Mouse (Mus musculus) MEL (cell line): ENCODE results near the gene Cd302. TPM values are rescaled to one million over a fixed set of nuclear protein-coding genes. Genes with fewer than 3 reads are reported as not detected.
A peak's percentile ranks its signal among the peaks of the same experiment; 100 is the strongest.

ENCODE experiments used
- DNase-seq: peaks from one replicate; pipeline ENCODE4 v3.0.0; 2011; ENCODE audit warnings: low read depth, low spot score
- H3K27ac ChIP-seq: 2 replicates; pipeline ENCODE4 v1.5.1; 2012; ENCODE audit warnings: low read depth, mild to moderate bottlenecking, control low read depth, low read length, moderate library complexity; ENCODE audit not compliant: control insufficient read depth
- H3K27me3 ChIP-seq, 2 experiments: fragments of 150-350 bp in 1 of 2; sonication (generic) in 1 of 2; 2 replicates each; pipeline ENCODE4 v1.6.1; 2012; ENCODE audit warnings: low read length in 2 of 2, mild to moderate bottlenecking in 2 of 2, improper control_type of control experiment in 1 of 2, moderate library complexity in 1 of 2; ENCODE audit not compliant: insufficient read depth in 2 of 2, control insufficient read depth in 1 of 2
- H3K36me3 ChIP-seq, 2 experiments: 2 replicates each; pipeline ENCODE4 v1.6.1; 2012 to 2014; ENCODE audit warnings: low read length in 2 of 2, improper control_type of control experiment in 1 of 2, inconsistent platforms in 1 of 2, mild to moderate bottlenecking in 1 of 2; ENCODE audit not compliant: insufficient read depth in 2 of 2, control insufficient read depth in 1 of 2
- H3K4me1 ChIP-seq, 2 experiments: fragments of 150-350 bp in 1 of 2; sonication (generic) in 1 of 2; 2 replicates each; pipeline ENCODE4 v1.6.1; 2012; ENCODE audit warnings: low read length in 2 of 2, improper control_type of control experiment in 1 of 2, mild to moderate bottlenecking in 1 of 2; ENCODE audit not compliant: insufficient read depth in 2 of 2, control insufficient read depth in 1 of 2
- H3K4me3 ChIP-seq, 2 experiments: fragments of 150-350 bp in 1 of 2; sonication (generic) in 1 of 2; 2 replicates each; pipeline ENCODE4 v1.5.1; 2012; ENCODE audit warnings: low read depth in 2 of 2, low read length in 2 of 2, mild to moderate bottlenecking in 2 of 2, moderate library complexity in 2 of 2, control low read depth in 1 of 2, improper control_type of control experiment in 1 of 2; ENCODE audit not compliant: control insufficient read depth in 1 of 2, insufficient read depth in 1 of 2
- H3K79me2 ChIP-seq: 2 replicates; pipeline ENCODE4 v1.6.1; 2012; ENCODE audit warnings: mild to moderate bottlenecking, low read length, moderate library complexity; ENCODE audit not compliant: control insufficient read depth, poor library complexity, insufficient read depth
- H3K9ac ChIP-seq: 2 replicates; pipeline ENCODE4 v1.6.1; 2012; ENCODE audit warnings: low read depth, mild to moderate bottlenecking, control low read depth, low read length, moderate library complexity; ENCODE audit not compliant: control insufficient read depth, poor library complexity, severe bottlenecking
- H3K9me3 ChIP-seq: fragments of 150-350 bp; sonication (generic); replicated peaks from 2 replicates; pipeline ENCODE4 v1.6.1; 2012; ENCODE audit warnings: mild to moderate bottlenecking, low read length, improper control_type of control experiment, moderate library complexity; ENCODE audit not compliant: insufficient read depth
- CHD1 ChIP-seq: IDR thresholded peaks from 2 replicates; pipeline ENCODE4 v1.6.1; 2012; ENCODE audit warnings: low read depth, mild to moderate bottlenecking, inconsistent platforms, low read length, improper control_type of control experiment
- CHD2 ChIP-seq: IDR thresholded peaks from 2 replicates; pipeline ENCODE4 v1.6.1; 2011; ENCODE audit warnings: low read length, improper control_type of control experiment
- E2F4 ChIP-seq: IDR thresholded peaks from 2 replicates; pipeline ENCODE4 v1.6.1; 2011; ENCODE audit warnings: low read depth, low read length, improper control_type of control experiment, borderline replicate concordance
- ELF1 ChIP-seq: IDR thresholded peaks from 2 replicates; pipeline ENCODE4 v1.6.1; 2014; ENCODE audit warnings: low read depth, mild to moderate bottlenecking, inconsistent platforms, low read length, improper control_type of control experiment, moderate library complexity
- EP300 ChIP-seq, 2 experiments: IDR thresholded peaks; 2 replicates each; pipeline ENCODE4 v1.6.1; 2011; ENCODE audit warnings: improper control_type of control experiment in 2 of 2, low read length in 2 of 2, low read depth in 1 of 2, mild to moderate bottlenecking in 1 of 2
- ETS1 ChIP-seq: IDR thresholded peaks from 2 replicates; pipeline ENCODE4 v1.6.1; 2012; ENCODE audit warnings: low read depth, mild to moderate bottlenecking, inconsistent platforms, low read length, improper control_type of control experiment, moderate library complexity
- GATA1 ChIP-seq: IDR thresholded peaks from 2 replicates; pipeline ENCODE4 v1.6.1; 2011; ENCODE audit warnings: low read depth, low read length, improper control_type of control experiment
- HCFC1 ChIP-seq: IDR thresholded peaks from 2 replicates; pipeline ENCODE4 v1.6.1; 2012; ENCODE audit warnings: low read depth, mild to moderate bottlenecking, inconsistent platforms, low read length, improper control_type of control experiment, moderate library complexity
- JUND ChIP-seq: IDR thresholded peaks from 2 replicates; pipeline ENCODE4 v1.6.1; 2011; ENCODE audit warnings: low read depth, mild to moderate bottlenecking, improper control_type of control experiment, low read length
- KAT2A ChIP-seq: conservative IDR thresholded peaks from 2 replicates; pipeline ENCODE4 v1.6.1; 2012; ENCODE audit warnings: low read depth, low read length, improper control_type of control experiment, inconsistent platforms
- MAFK ChIP-seq: IDR thresholded peaks from 2 replicates; pipeline ENCODE4 v1.6.1; 2011; ENCODE audit warnings: low read depth, mild to moderate bottlenecking, low read length, improper control_type of control experiment, borderline replicate concordance
- MEF2A ChIP-seq: IDR thresholded peaks from 2 replicates; pipeline ENCODE4 v1.6.1; 2014; ENCODE audit warnings: low read depth, mild to moderate bottlenecking, inconsistent platforms, low read length, improper control_type of control experiment; ENCODE audit not compliant: poor library complexity, insufficient replicate concordance, severe bottlenecking; ENCODE audit errors: extremely low read depth
- MXI1 ChIP-seq: IDR thresholded peaks from 2 replicates; pipeline ENCODE4 v1.6.1; 2011; ENCODE audit warnings: mild to moderate bottlenecking, low read depth, low read length, improper control_type of control experiment
- MYC ChIP-seq: IDR thresholded peaks from 2 replicates; pipeline ENCODE4 v1.6.1; 2011; ENCODE audit warnings: low read depth, mild to moderate bottlenecking, low read length, improper control_type of control experiment, moderate library complexity
- NELFE ChIP-seq: IDR thresholded peaks from 2 replicates; pipeline ENCODE4 v1.6.1; 2011; ENCODE audit warnings: low read depth, low read length, improper control_type of control experiment
- NRF1 ChIP-seq: IDR thresholded peaks from 2 replicates; pipeline ENCODE4 v1.6.1; 2014; ENCODE audit warnings: low read depth, mild to moderate bottlenecking, inconsistent platforms, low read length, improper control_type of control experiment, moderate library complexity; ENCODE audit not compliant: poor library complexity, insufficient read depth, severe bottlenecking
- POLR2AphosphoS2 ChIP-seq: IDR thresholded peaks from 2 replicates; pipeline ENCODE4 v1.6.1; 2011; ENCODE audit warnings: low read length, improper control_type of control experiment
- POLR2AphosphoS5 ChIP-seq: IDR thresholded peaks from 2 replicates; pipeline ENCODE4 v1.6.1; 2012; ENCODE audit warnings: low read depth, borderline replicate concordance, mild to moderate bottlenecking, inconsistent platforms, low read length, moderate library complexity, mixed read lengths
- RAD21 ChIP-seq: IDR thresholded peaks from 2 replicates; pipeline ENCODE4 v1.6.1; 2011; ENCODE audit warnings: mild to moderate bottlenecking, low read depth, low read length, improper control_type of control experiment
- RCOR1 ChIP-seq: IDR thresholded peaks from 2 replicates; pipeline ENCODE4 v1.6.1; 2012; ENCODE audit warnings: low read depth, mild to moderate bottlenecking, inconsistent platforms, low read length, improper control_type of control experiment
- SIN3A ChIP-seq: IDR thresholded peaks from 2 replicates; pipeline ENCODE4 v1.6.1; 2012; ENCODE audit warnings: low read length, improper control_type of control experiment, inconsistent platforms
- SMC3 ChIP-seq: IDR thresholded peaks from 2 replicates; pipeline ENCODE4 v1.6.1; 2011; ENCODE audit warnings: low read depth, low read length, improper control_type of control experiment
- TAL1 ChIP-seq: IDR thresholded peaks from 2 replicates; pipeline ENCODE4 v1.6.1; 2012; ENCODE audit warnings: mild to moderate bottlenecking, inconsistent platforms, low read length, moderate library complexity, mixed read lengths
- TBP ChIP-seq: IDR thresholded peaks from 2 replicates; pipeline ENCODE4 v1.8.0; 2011; ENCODE audit warnings: low read depth, low read length, improper control_type of control experiment
- TCF12 ChIP-seq: IDR thresholded peaks from 2 replicates; pipeline ENCODE4 v1.6.1; 2014; ENCODE audit warnings: low read depth, mild to moderate bottlenecking, inconsistent platforms, low read length, improper control_type of control experiment, moderate library complexity
- USF1 ChIP-seq: IDR thresholded peaks from 2 replicates; pipeline ENCODE4 v1.6.1; 2014; ENCODE audit warnings: low read depth, mild to moderate bottlenecking, inconsistent platforms, low read length, improper control_type of control experiment, moderate library complexity
- ZNF384 ChIP-seq: IDR thresholded peaks from 2 replicates; pipeline ENCODE4 v1.6.1; 2012; ENCODE audit warnings: low read depth, mild to moderate bottlenecking, inconsistent platforms, low read length, improper control_type of control experiment
- polyA plus RNA-seq, 2 experiments: library from polyadenylated mRNA; stranded (reverse) in 1 of 2; unstranded in 1 of 2; fragments of >175 nt in 1 of 2; fragments of >200 nt in 1 of 2; gene quantifications; 2 replicates each; pipeline versions ENCODE4 v1.2.1 to v1.2.4; 2012; ENCODE audit warnings: low replicate concordance in 2 of 2, low read depth in 1 of 2; ENCODE audit not compliant: insufficient read length in 2 of 2, insufficient read depth in 1 of 2, missing spikeins in 1 of 2
- total RNA-seq: library from RNA; depleted of rRNA; stranded (reverse); fragments of 300-350 nt; gene quantifications from 2 replicates; pipeline ENCODE4 v1.2.3, GENCODE M21; 2012

Gene Cd302
- total and polyA plus RNA-seq, 3 experiments: 0.92 to 1.7 TPM; not detected in 1

- H3K36me3 ChIP-seq: peaks cover 26 to 46% of the 10 kb centered on the region in 2 experiments
- TF ChIP-seq ETS1: no peak
These were observed 51.1 kb downstream of the Cd302 start for GRCm38 (mm10) chr2:60233147-60233546.

DNA sequence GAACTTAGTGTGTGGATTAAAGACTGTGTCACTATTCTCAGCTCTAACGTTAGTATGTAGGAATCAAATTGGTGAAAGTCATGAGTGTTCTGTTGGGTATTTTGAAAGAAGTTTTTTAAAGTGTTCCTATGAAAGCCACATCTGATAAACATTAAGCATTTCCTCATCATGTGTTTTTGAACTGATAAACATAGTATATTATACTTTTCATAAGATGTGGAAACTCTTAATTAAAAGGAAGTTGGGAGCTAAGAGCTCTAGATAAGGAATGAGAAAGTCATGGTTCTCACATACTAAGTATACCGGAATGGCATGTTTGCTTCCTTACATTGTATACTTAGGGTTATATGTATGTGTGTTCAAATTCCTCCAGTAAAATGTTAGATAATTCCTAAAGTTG is 53.9 kb downstream of the Cd302 start:
- no peaks in the 10 kb centered on the region for H3K27me3 ChIP-seq
- TF ChIP-seq CHD1 (no peak), SMC3 (no peak), TBP (no peak), JUND (no peak), MAFK (no peak), RAD21 (no peak), MEF2A (no peak), NELFE (no peak), ELF1 (no peak), HCFC1 (no peak), MYC (no peak), SIN3A (peak; percentile 23; the same call in 1 of the 2 replicates), EP300 (IDR thresholded peaks at IDR 0.05; ENCODE audit: low read depth in 1 of 2, low read length in 2 of 2) (peak; percentile 70 to 85; a peak in 3 of 4 replicates), TCF12 (peak; percentile 64; the same call in 1 of the 2 replicates), KAT2A (no peak), NRF1 (no peak), POLR2AphosphoS2 (no peak), RCOR1 (no peak), USF1 (peak; percentile 21; the same call in 1 of the 2 replicates), POLR2AphosphoS5 (no peak), TAL1 (peak; percentile 28), E2F4 (no peak), ZNF384 (0 out of 2 replicates have a peak, but pooled peaks have one; percentile 22), MXI1 (peak; percentile 56), CHD2 (no peak), ETS1 (peak; percentile 72), GATA1 (peak; percentile 90)
- peaks cover 15 to 23% of the 10 kb centered on the region in 2 experiments for H3K4me1 ChIP-seq
- H3K27ac ChIP-seq: peak overlapping the region; percentile 60
- H3K4me3 ChIP-seq: no peak overlapping the region
- no peaks in the 10 kb centered on the region for H3K9me3 ChIP-seq
- H3K9ac ChIP-seq: no peak overlapping the region
- peaks cover 32 to 39% of the 10 kb centered on the region in 2 experiments for H3K36me3 ChIP-seq
- DNase-seq: peak; percentile 53
- peaks cover 26% of the 10 kb centered on the region for H3K79me2 ChIP-seq

More at GRCm38 (mm10) chr2:60233147-60233546, 51.1 kb downstream of the Cd302 start:
- H3K9me3 ChIP-seq: no peaks in the 10 kb centered on the region
- H3K27ac ChIP-seq: no peak overlapping the region
- no peak overlapping the region for H3K4me3 ChIP-seq
- H3K4me1 ChIP-seq: peaks cover 8 to 16% of the 10 kb centered on the region in 2 experiments
- H3K79me2 ChIP-seq: peaks cover 8% of the 10 kb centered on the region
- no peak overlapping the region for H3K9ac ChIP-seq
- H3K27me3 ChIP-seq: no peaks in the 10 kb centered on the region
- no peak for DNase-seq
